Comparison of ENCODE assay signal across 11 mouse cellular contexts in genomic region chr17:74322400-74323054, GRCm38 (mm10). TPM values are rescaled to one million over a fixed set of nuclear protein-coding genes. Genes with fewer than 3 reads are reported as not detected.
DNase-seq lines count a peak whose midpoint lies in the region; ATAC-seq and TF ChIP-seq lines count a peak whose summit lies in the region.
"Had no signal": no experiment of that assay in that cellular context is flagged by ENCODE, and none has a peak within 500 bp of the region (broad histone marks: within the 10 kb centered on the region; RNA-seq: fewer than 3 reads in every experiment).

No protein-coding gene starts in this region.

- H3K4me2 ChIP-seq in forebrain, embryonic 13.5 days: no peak overlapping the region
- H3K4me2 ChIP-seq: heart, embryonic 11.5 days; midbrain, embryonic 13.5 days had no signal

- H3K27me3 ChIP-seq in liver, adult 2 months (ENCODE audit: control insufficient read depth, insufficient read depth, low read length): no peaks in the 10 kb centered on the region
- no peaks in the 10 kb centered on the region for H3K27me3 ChIP-seq in forebrain, embryonic 13.5 days
- H3K27me3 ChIP-seq: midbrain, embryonic 13.5 days had no signal

- no peaks in the 10 kb centered on the region for H3K36me3 ChIP-seq in liver, adult 2 months (ENCODE audit: control insufficient read depth, insufficient read depth, low read length)
- no peaks in the 10 kb centered on the region for H3K36me3 ChIP-seq in forebrain, embryonic 13.5 days (ENCODE audit: poor library complexity, severe bottlenecking)
- H3K36me3 ChIP-seq: midbrain, embryonic 13.5 days had no signal

- H3K27ac ChIP-seq in liver, adult 2 months (replicated peaks; ENCODE audit: insufficient read depth, low read depth, low read length): peak overlapping the region; percentile 62
- H3K27ac ChIP-seq in forebrain, embryonic 13.5 days: no peak overlapping the region
- H3K27ac ChIP-seq: midbrain, embryonic 13.5 days had no signal

- DNase-seq in cerebellum, postnatal 14 days: peak; percentile 26 to 31
- DNase-seq in liver, adult 2 months (ENCODE audit: extremely low read depth, low read depth, low spot score): peak; percentile 84
- DNase-seq in liver: no peak
- DNase-seq in thymus, adult 18-20 months: peak; percentile 9 to 13
- DNase-seq in kidney, adult 8-10 months: no peak
- DNase-seq: cerebellum, adult 9-10 months had no signal

- TF ChIP-seq CTCF in liver, adult 2 months (IDR thresholded peaks at IDR 0.05; ENCODE audit: low read depth, low read length): peak; percentile 28

- ATAC-seq in cerebellum, adult (ENCODE audit: insufficient number of reproducible peaks, low FRiP score, low TSS enrichment): no peak
- 0 out of 2 replicates have a peak, but pooled peaks have one; percentile 49 for ATAC-seq in erythroblast, adult 5-6 weeks (replicated peaks; ENCODE audit: low FRiP score, poor library complexity, severe bottlenecking)
- ATAC-seq in forebrain, embryonic 13.5 days: no peak
- ATAC-seq: midbrain, embryonic 13.5 days had no signal

- H3K9me3 ChIP-seq in forebrain, embryonic 13.5 days (replicated peaks): no peaks in the 10 kb centered on the region
- H3K9me3 ChIP-seq: midbrain, embryonic 13.5 days had no signal

- H3K9ac ChIP-seq in liver, adult 2 months (ENCODE audit: low read depth, low read length): no peak overlapping the region
- H3K9ac ChIP-seq in forebrain, embryonic 13.5 days: no peak overlapping the region
- H3K9ac ChIP-seq: midbrain, embryonic 13.5 days had no signal

- H3K4me1 ChIP-seq in liver, adult 2 months (ENCODE audit: control insufficient read depth, insufficient read depth, low read length): no peaks in the 10 kb centered on the region
- no peaks in the 10 kb centered on the region for H3K4me1 ChIP-seq in forebrain, embryonic 13.5 days
- H3K4me1 ChIP-seq: midbrain, embryonic 13.5 days had no signal

- no peaks in the 10 kb centered on the region for H3K79me2 ChIP-seq in liver, adult 2 months (ENCODE audit: control insufficient read depth, insufficient read depth, low read length)

- no peak overlapping the region for H3K4me3 ChIP-seq in liver, adult 2 months (ENCODE audit: insufficient read depth, low read depth, low read length)
- no peak overlapping the region for H3K4me3 ChIP-seq in forebrain, embryonic 13.5 days
- H3K4me3 ChIP-seq: midbrain, embryonic 13.5 days had no signal

- WGBS in liver, adult 2 months: 57% methylated on average over 5 of the region's 5 CpGs
- 53% methylated on average over 5 of the region's 5 CpGs for WGBS in forebrain, embryonic 13.5 days

- no peak for TF ChIP-seq POLR2A in liver, adult 2 months (IDR thresholded peaks at IDR 0.05; ENCODE audit: extremely low read depth, insufficient read depth, low read length)

RNA-seq across cellular contexts. Expression of gene Dpy30, which starts 1.2 kb away (rescaled TPM):
- 22.1 and 29.2 TPM in 2 replicates for total RNA-seq in liver, adult 2 months (2014; rRNA removed)
- polyA plus RNA-seq in liver, adult 2 months (2012; rRNA removed): 30.4 and 34.7 TPM in 2 replicates
- total RNA-seq in erythroblast, adult 5-6 weeks (2015; ENCODE audit: low replicate concordance): 50.2 and 65.9 TPM in 2 replicates
- 34.2 and 52.1 TPM in 2 replicates for total RNA-seq in erythroblast, adult 5-6 weeks (2017; ENCODE audit: low replicate concordance)
- polyA plus RNA-seq in forebrain, embryonic 13.5 days (2015; fragmentation: Nextera tagmentation; extraction: Ambion mirVana): 255 and 275 TPM in 2 replicates

RNA-seq across cellular contexts. Expression of gene Spast, which starts 16.3 kb away (rescaled TPM):
- 15.0 and 16.8 TPM in 2 replicates for total RNA-seq in liver, adult 2 months (2014; rRNA removed)
- 5.6 and 6.1 TPM in 2 replicates for polyA plus RNA-seq in liver, adult 2 months (2012; rRNA removed)
- total RNA-seq in erythroblast, adult 5-6 weeks (2015; ENCODE audit: low replicate concordance): 12.5 and 14.4 TPM in 2 replicates
- 18.1 and 21.4 TPM in 2 replicates for total RNA-seq in erythroblast, adult 5-6 weeks (2017; ENCODE audit: low replicate concordance)
- 25.3 and 25.7 TPM in 2 replicates for polyA plus RNA-seq in forebrain, embryonic 13.5 days (2015; fragmentation: Nextera tagmentation; extraction: Ambion mirVana)

RNA-seq across cellular contexts. Expression of gene Memo1, which starts 27.2 kb away (rescaled TPM):
- 31.8 and 36.6 TPM in 2 replicates for total RNA-seq in liver, adult 2 months (2014; rRNA removed)
- 34.5 and 36.0 TPM in 2 replicates for polyA plus RNA-seq in liver, adult 2 months (2012; rRNA removed)
- total RNA-seq in erythroblast, adult 5-6 weeks (2015; ENCODE audit: low replicate concordance): 287 and 347 TPM in 2 replicates
- total RNA-seq in erythroblast, adult 5-6 weeks (2017; ENCODE audit: low replicate concordance): 544 and 662 TPM in 2 replicates
- polyA plus RNA-seq in forebrain, embryonic 13.5 days (2015; fragmentation: Nextera tagmentation; extraction: Ambion mirVana): 73.5 and 81.0 TPM in 2 replicates

Comparison
In these comparisons a context has a peak if more than half of its experiments do, and no peak if none do; other contexts are left out.
1. DNase-seq: peak in cerebellum, postnatal 14 days (2 of 2), liver, adult 2 months (single experiment) and thymus, adult 18-20 months (2 of 2); none in liver (single experiment) and kidney, adult 8-10 months (0 of 2).